Mouse (Mus musculus): ENCODE measurements around the gene Ap3b1. TPM values are rescaled to one million over a fixed set of nuclear protein-coding genes. Genes with fewer than 3 reads are reported as not detected.

The Ap3b1 gene
- polyA plus RNA-seq, 1 experiment from 2014 or later, result 32.1 TPM

DNA sequence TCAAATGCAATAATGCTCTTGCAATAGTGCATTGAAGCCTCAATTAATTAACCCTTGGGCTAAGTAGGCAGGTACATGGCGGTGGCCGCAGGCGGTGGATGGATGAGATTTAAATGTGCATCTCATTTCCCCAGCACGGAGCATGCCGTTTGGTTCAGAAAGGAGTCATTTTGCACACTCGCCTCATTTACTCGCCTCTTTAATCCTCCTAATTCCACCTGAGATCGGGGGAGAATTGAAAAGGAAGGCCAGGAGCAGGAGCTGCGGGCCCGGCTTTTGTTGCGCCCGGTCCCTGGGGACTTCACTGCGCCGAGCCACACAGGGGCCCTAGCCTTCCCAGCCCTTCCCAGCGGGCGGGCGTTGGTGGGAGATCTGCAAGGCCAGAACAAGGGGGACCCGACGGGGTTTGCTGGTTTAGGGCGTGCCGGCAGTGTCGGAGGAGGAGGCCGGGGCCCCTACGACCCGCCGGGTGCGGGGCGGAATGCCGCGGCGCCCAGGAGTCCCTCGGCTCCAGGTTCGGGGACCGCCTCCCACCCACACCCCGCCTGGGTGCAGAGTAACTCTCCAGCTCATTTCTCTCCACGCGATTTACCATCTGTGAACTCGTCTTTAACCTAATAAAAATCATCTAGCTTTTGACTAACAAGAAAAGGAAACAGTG, 237.1 kb downstream of the Ap3b1 start:
- Histone ChIP-seq H3K4me3 (peak overlapping the region; percentile 43), H3K4me1 (peaks cover 20% of the 10 kb centered on the region), H3K36me3 (replicated peaks) (no peaks in the 10 kb centered on the region), H3K27ac (peak overlapping the region; percentile 30; the same call in 1 of the 2 replicates), H3K9me3 (no peaks in the 10 kb centered on the region), H3K27me3 (ENCODE audit: poor library complexity, severe bottlenecking) (peaks cover 100% of the 10 kb centered on the region)
- WGBS, result under 1% methylated on average over 38 of the region's 38 CpGs
- peak; percentile 38 for DNase-seq (ENCODE audit: extremely low spot score, low spot score)

DNA sequence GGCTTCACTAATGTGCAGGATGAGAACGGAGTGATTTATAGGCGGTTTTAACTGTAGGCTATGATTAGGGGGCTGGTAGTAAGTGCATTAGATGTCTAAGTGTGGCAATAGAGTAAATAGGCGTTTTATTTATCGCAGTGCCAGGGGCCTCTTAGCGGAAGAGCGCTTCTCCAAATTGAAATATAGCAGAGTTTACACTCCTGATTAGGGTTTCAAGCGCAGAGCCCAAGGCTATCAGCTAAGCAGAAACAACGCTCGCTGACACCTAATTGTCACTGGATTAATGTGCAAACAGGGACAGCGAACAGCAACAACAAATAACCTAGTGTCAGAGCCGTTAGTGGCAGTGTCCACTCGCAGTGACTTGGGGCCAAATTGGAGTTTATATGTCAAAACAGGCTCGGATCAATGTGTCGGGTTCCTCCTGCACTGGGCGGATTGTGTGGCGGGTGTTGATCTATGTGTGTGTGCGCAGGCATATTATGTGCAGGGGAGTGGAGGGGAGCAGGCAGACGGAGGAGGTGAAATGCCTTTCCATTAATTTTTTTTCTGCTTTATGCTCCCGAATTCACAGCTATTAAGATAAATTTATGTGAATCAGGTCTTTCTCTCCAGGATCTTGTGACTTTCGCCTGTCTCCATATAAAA, 237.8 kb downstream of the Ap3b1 start:
- H3K4me1 ChIP-seq, result peaks cover 20% of the 10 kb centered on the region
- H3K27me3 ChIP-seq (ENCODE audit: poor library complexity, severe bottlenecking), result peaks cover 100% of the 10 kb centered on the region
- H3K36me3 ChIP-seq (replicated peaks), result no peaks in the 10 kb centered on the region
- peak; percentile 40 for DNase-seq (ENCODE audit: extremely low spot score, low spot score)
- no peaks in the 10 kb centered on the region for H3K9me3 ChIP-seq
- H3K4me3 ChIP-seq, result peak overlapping the region; percentile 43
- WGBS, result 10% methylated on average over 20 of the region's 20 CpGs
- no peak overlapping the region for H3K27ac ChIP-seq

DNA sequence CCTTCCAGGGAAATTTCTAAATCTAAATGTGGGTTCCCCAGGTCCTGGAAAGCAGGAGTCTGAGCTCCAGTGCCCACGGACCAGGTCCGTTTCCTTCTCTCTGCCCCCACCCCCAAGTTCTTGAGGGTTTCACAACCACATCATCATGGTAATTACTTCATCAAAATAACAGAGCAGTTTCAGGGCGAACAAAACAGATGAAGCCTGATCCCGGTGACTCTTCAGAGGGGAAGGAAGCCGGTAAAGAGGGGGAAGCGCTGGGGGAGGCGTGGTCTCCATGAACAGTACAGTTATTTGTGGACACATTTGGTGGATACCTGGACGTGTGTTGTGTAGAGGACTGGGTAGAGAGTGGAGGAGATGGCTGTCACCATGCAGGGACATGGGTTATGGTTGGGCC, 241.0 kb downstream of the Ap3b1 start:
- 56% methylated on average over 8 of the region's 8 CpGs for WGBS
- Histone ChIP-seq H3K4me3 (no peak overlapping the region), H3K36me3 (replicated peaks) (no peaks in the 10 kb centered on the region), H3K4me1 (peaks cover 20% of the 10 kb centered on the region), H3K27me3 (ENCODE audit: poor library complexity, severe bottlenecking) (peaks cover 100% of the 10 kb centered on the region), H3K9me3 (no peaks in the 10 kb centered on the region), H3K27ac (no peak overlapping the region)
- no peak for DNase-seq (ENCODE audit: extremely low spot score, low spot score)

DNA sequence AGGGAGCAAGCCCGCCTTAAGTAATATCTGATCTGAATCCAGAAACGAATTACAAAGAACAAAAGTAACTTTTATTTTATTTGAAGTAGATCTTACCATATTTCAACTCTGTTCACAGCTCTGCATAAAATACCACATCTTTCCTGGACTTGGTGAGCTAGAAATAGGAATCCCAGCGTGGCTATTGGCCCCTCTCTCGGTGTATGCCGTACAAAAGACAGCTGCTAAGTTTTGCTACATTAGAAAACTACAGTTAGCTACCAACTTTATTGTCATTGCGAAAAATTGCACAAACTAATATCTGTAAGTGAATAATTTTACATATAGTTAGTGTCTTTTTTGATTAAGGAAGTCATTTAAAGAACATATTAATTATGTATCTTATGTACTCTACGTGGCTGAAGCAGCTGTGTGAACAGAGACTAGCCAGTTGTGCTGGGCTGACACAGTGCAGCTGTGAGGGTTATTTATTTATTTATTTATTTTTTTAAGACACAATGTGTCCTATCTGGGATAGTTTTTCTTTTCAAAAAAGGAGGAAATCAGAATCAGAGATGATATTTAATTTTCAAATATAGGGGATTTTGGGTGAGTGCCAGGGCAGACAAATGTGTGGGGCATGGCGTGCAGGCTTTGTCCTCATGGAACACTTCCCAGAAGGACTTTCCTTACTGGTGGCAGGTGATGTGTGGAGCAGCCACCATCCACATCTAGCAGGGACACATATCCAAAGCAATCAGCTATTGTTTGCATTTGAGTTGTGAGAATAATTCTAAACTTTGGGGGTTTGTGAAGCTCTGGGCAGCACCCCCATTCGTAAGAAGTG, 248.5 kb downstream of the Ap3b1 start:
- no peak overlapping the region for H3K27ac ChIP-seq
- no peaks in the 10 kb centered on the region for H3K9me3 ChIP-seq
- DNase-seq (ENCODE audit: extremely low spot score, low spot score), result no peak
- no peak overlapping the region for H3K4me3 ChIP-seq
- 74% methylated on average over 9 of the region's 9 CpGs for WGBS
- H3K27me3 ChIP-seq (ENCODE audit: poor library complexity, severe bottlenecking), result peaks cover 100% of the 10 kb centered on the region
- peaks cover 28% of the 10 kb centered on the region for H3K4me1 ChIP-seq
- H3K36me3 ChIP-seq (replicated peaks), result no peaks in the 10 kb centered on the region

DNA sequence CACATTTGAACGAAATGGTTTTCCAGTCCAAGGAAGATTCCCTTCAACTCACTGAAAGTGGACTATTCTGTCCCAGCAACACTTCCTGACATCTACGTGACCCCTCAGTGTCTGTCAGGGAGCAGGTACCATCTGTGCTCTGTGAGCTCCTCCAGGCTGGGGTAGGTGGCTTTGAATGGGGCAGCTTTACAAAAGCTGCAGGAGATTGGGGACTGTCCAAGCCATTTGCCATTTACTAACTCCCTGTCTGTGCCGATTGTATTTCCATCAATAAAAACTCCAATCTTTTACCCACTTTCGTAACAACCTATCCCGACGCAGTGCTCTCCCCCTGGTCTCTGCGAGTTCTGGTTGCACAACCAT, 249.1 kb downstream of the Ap3b1 start:
- peaks cover 100% of the 10 kb centered on the region for H3K27me3 ChIP-seq (ENCODE audit: poor library complexity, severe bottlenecking)
- DNase-seq (ENCODE audit: extremely low spot score, low spot score), result no peak
- WGBS, result 26% methylated on average over 7 of the region's 7 CpGs

DNA sequence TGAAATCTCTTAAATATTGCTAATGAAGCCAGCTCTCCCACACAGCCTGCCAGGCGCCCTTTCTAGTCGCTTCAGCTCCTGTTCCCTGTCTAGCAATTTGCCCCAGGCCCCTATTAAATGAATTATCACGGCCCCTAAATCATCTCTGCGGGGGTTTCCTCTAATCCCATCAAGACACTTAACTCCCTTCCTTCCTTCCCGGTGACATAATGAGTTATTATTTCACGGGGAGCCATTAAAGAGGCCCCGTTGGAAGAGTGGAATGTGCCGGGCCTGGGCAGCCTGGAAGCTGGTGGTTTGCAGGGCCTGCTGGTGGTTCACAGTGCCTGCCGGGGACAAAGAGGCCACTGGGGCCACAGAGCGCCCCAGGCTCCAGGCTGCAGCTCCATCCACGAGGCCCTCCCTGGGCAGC, 249.7 kb downstream of the Ap3b1 start:
- WGBS, result under 1% methylated on average over 11 of the region's 11 CpGs
- H3K27ac ChIP-seq, result peak overlapping the region; percentile 64; the same call in 1 of the 2 replicates
- no peaks in the 10 kb centered on the region for H3K9me3 ChIP-seq
- H3K4me3 ChIP-seq, result no peak overlapping the region
- DNase-seq (ENCODE audit: extremely low spot score, low spot score), result peak; percentile 77
- H3K4me1 ChIP-seq, result peaks cover 28% of the 10 kb centered on the region
- no peaks in the 10 kb centered on the region for H3K36me3 ChIP-seq (replicated peaks)
- H3K27me3 ChIP-seq (ENCODE audit: poor library complexity, severe bottlenecking), result peaks cover 100% of the 10 kb centered on the region

More for the DNA sequence above, 249.1 kb downstream of the Ap3b1 start:
- no peaks in the 10 kb centered on the region for H3K36me3 ChIP-seq (replicated peaks)
- H3K4me1 ChIP-seq, result peaks cover 28% of the 10 kb centered on the region
- no peak overlapping the region for H3K27ac ChIP-seq
- H3K4me3 ChIP-seq, result no peak overlapping the region
- no peaks in the 10 kb centered on the region for H3K9me3 ChIP-seq

DNA sequence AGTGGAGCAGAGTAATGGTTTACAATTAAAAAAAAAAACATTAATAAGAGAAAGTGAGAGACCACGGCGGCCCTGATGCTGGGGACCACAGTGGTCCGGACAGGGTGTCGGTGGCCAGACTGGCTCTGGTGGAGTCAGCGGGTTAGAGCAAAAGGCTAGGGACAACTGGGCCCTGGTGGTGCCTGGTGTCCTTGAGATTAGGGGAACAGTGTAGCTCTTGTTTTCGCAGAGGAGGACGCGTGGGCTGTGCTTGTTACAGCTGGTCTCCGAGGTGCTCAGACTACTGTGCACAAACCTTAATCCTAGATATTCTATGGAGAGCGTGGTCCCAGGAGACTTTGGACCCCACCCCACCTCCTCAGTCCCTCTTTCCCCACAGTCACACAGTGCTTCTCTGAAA, 250.2 kb downstream of the Ap3b1 start:
- Histone ChIP-seq H3K27ac (peak overlapping the region; percentile 64; the same call in 1 of the 2 replicates), H3K4me1 (peaks cover 28% of the 10 kb centered on the region), H3K9me3 (no peaks in the 10 kb centered on the region), H3K36me3 (replicated peaks) (no peaks in the 10 kb centered on the region), H3K4me3 (no peak overlapping the region), H3K27me3 (ENCODE audit: poor library complexity, severe bottlenecking) (peaks cover 100% of the 10 kb centered on the region)
- 33% methylated on average over 10 of the region's 10 CpGs for WGBS
- DNase-seq (ENCODE audit: extremely low spot score, low spot score), result peak; percentile 42

Small RNAs within 50 kb of the gene (microRNA-seq; reads per million reads assigned to microRNA genes)
- not detected for gene Gm25109

Other genes with a start within 250 kb of the Ap3b1 start
- 27.1 and 27.3 TPM in 2 replicates for gene Scamp1, start 73.1 kb upstream of the Ap3b1 start, polyA plus RNA-seq (2016; fragmentation: Nextera tagmentation; extraction: Ambion mirVana)